Mouse (Mus musculus) embryo, embryonic 10.5 days (tissue): ENCODE data around the gene Col4a4.

Experiments used
- DNase-seq: peaks from one replicate; pipeline ENCODE4 v3.0.0-alpha.2; 2015; ENCODE audit warnings: low spot score

The Col4a4 gene

DNA sequence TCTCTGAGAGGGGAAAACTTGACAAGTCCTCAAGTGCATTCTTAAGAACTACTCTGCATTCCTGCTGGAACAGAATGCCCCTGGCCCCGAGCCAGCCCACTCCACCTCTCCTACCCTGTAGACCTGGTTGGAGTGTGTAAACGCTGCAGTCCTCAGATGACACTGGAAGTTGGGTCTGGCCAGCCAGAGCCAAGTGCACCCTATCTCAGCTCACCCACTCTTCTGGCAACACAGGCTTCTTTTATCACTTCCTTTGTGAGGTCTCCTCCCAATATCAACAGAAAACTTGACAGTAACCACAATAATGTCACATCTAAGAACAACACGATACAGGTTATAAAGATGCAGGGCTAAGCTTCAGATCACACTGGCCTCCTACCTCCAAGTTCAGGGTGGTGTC, 8.7 kb downstream of the Col4a4 start:
- no peak for DNase-seq

GRCm38 (mm10) chr1:82577339-82577738, 9.3 kb downstream of the Col4a4 start:
- no peak for DNase-seq

DNA sequence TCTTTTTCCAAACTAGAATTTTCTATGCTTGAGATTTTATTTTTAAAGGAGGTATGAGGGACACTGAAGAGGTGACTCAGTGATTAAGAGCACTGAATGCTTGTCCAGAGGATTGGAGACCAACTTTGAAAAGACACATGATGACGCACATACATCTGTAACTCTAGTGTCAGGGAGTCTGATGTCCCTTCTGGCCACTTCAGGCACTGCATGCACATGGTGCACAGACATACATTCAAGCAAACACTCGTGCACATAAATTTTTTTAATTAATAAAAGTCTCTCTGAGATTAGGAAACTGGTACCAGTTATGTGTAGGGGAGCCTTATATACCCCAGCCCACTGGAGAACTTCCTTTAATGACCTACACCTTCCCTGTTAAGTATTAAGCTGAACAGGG, 10.5 kb downstream of the Col4a4 start:
- DNase-seq, result no peak

- no peak for DNase-seq
Observed at GRCm38 (mm10) chr1:82575681-82576080, 11.0 kb downstream of the Col4a4 start.

- peak; percentile 26 for DNase-seq
Observed at GRCm38 (mm10) chr1:82571758-82572157, 14.9 kb downstream of the Col4a4 start.

DNA sequence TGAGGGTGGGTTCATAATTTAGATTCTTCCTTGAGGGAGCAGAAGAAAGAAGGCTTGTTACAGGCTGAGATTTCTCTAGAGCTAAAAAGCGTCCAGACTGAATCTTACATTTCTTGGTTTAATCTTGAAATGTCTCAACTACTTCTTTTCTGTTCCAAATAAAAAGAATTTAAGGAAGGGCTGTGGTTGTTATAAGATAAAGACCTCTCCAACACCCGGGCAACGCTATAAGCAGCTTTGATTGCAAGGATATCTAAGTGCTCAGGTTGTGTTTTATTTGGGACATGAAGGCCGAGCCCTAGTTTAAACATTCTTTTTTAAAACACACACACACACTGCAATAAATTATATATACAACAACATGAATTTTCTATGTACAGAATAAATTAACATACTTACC, 17.2 kb downstream of the Col4a4 start:
- DNase-seq, result no peak

DNA sequence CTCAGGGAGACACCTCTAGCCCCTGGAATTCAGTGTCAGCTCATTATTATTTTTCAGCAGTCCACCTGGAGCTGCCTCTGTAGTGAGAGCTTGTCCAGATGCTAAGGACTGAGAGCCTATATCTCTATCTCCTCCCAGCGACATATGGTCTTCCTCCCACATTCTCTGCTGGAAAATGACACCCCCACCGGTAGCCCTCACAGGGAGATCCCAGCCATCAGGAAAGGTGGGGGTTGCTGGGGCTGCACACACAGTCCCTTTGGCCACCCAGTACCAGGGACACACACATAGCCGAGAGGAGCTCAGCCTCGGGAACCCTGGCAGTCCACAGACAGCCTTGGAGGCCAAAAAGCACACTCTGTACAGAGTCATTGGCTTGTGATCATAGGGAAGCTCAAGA, 26.4 kb downstream of the Col4a4 start:
- no peak for DNase-seq

GRCm38 (mm10) chr1:82554889-82555288, 31.8 kb downstream of the Col4a4 start:
- DNase-seq, result no peak

DNA sequence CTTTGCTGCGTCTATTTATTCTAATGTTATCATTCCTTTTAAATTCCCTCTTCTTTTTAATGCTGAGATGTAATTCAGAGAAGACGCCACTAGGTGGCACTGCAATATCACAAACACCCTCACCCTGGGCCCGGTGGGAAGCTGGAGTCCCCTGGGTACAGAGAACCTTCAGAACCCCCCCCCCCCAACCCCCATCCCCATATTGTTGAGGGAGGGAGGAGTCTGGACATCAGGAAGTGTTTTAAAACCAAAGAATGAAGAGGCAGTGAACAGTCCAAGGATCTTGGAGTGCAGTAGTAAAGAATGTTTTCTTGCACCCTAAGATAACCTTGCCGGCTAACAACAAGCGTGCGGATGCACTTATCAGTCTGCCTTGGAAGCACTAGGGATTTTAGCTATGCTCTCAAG, 32.2 kb downstream of the Col4a4 start:
- DNase-seq, result peak; percentile 73

GRCm38 (mm10) chr1:82545199-82545960, 41.3 kb downstream of the Col4a4 start:
- no peak for DNase-seq

DNA sequence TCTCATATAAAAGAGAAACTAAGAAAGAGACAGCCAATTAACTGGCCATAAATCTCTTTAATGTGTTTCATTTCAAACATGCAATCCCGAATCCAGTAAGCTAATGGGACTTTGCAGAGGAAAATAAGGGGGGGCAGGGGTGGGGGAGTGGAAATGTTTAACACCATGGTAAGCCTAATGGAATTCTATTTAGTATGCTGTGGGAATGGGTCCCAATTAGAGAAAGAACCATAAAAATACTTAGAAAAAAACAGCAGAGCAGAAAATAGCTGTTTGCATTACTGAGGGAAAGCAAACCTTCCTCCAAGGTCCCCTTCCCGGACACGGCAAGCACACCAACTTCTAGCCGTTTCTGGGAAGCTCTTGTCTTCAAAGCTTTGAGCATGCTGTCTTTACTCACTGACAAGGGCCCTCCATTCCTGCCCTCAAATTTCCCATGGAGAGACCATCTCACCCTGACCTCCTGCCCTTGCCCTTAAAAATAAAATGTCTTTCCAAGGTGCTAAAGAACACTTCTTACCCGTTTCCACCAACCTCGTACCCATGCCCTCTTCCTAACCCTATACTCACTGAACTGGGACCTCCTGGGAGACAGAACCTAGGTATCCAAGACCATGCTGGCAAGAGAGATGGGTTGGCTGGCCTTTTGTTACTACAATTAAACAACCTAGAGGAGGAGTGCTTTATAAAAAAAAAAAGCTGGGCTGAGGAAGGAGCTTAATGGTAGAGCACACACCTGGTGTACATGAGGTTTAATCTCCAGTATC, 42.0 kb downstream of the Col4a4 start:
- DNase-seq, result no peak

GRCm38 (mm10) chr1:82543934-82544333, 42.7 kb downstream of the Col4a4 start:
- no peak for DNase-seq

DNA sequence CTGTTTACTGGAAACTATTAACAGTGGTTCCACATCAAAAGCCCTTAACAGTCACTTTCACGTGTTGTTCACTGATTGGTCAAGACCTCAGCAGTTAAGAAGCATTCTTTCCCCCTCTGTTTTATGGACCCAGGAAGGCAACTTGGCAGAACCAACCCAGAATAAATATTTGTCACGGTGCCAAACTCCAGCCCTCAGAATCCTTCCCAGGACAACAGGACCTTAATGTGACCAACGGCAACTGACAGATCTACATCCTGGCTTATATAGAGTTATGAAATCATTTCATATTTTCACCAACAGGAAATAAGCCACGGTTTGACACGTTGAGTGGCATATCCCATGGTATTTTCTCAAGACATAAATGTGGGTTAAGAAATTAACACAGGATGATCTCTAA, 46.6 kb downstream of the Col4a4 start:
- no peak for DNase-seq

GRCm38 (mm10) chr1:82537848-82538247, 48.8 kb downstream of the Col4a4 start:
- peak; percentile 49 for DNase-seq

DNA sequence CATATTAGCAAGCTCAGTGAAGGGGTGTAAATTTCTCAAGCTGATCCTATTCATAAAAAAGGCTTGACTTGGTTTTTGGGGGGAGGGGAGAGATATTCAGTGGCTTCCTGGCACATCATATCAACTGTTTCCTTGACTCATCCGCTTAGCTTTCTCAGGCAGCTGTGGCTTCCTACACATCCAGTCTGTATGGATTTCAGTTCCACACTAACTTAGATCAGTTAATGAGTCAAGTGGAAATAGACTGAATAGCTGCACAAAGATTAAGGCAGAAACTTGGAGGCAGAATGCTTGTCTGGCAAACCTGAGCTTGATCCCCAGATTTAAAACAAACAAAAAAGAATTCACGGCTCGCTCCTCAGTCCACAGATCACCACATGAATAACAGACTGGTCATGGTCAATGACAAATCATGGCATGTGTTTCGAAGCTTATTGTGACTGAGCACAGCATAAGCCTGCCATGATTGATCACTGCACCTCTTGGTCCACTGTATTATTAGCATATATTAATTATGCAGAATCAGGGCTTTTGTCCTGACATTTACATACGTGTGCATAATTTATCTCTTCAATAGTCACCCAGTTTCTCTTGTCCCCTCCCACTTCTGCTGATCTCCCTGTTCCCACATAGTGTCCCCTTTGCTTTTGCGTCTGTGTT, 50.0 kb downstream of the Col4a4 start:
- DNase-seq, result no peak

DNA sequence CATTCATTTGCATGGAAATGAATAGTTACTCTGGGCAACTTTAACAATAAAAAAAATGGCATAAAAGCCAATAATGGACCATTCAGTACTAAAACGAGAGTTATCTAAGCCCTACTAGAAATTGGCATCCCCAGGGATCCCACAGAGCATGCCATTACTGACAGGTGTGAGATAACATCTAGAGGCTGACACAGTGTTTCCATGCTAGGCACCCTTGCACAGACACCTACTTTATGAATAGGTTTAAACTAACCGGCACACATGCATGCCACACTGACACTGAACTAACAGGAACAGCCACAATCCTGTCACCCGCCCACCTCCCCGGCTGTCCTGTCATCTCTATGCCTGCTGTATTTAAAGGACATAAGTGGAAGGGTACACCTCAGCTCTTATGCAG, 58.7 kb downstream of the Col4a4 start:
- DNase-seq, result no peak

DNA sequence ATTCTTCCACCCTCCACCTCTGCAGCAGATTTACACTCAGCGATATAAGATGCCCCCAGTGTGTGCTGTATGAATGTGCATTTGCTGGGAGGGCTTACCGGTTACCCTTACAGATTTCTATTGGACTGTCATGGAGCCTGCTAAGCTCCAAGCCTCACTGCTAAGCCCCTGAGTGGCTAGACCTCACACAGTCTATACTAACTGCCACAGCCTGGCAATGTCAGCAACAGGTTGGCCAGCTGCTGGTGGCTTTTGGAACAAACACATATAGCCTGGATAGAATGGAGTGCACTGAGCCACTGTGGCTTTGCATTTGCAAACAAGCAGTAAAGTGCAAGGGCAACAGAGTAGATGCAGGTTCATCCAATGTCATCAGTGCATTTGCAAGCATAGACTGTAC, 94.7 kb downstream of the Col4a4 start:
- no peak for DNase-seq

DNA sequence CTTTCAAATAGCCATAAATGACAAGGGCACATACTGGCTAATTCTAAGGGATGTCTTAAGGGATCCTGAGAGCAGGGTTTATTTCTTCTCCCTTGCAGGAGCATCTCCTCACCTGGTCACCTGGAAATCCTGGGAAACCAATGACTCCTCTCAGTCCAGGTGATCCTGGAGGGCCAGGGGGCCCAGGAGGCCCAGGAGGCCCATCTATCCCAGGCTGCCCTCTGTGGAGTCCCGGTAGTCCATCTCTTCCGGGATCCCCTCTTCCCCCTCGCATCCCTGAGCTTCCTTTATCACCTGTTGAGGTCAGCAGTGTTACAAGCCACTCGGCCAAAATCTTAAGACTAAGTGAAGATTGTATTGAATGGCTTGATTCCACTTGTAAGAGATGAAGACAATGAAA, 100.3 kb downstream of the Col4a4 start:
- DNase-seq, result no peak

GRCm38 (mm10) chr1:82482371-82482770, 104.3 kb downstream of the Col4a4 start:
- DNase-seq, result no peak

DNA sequence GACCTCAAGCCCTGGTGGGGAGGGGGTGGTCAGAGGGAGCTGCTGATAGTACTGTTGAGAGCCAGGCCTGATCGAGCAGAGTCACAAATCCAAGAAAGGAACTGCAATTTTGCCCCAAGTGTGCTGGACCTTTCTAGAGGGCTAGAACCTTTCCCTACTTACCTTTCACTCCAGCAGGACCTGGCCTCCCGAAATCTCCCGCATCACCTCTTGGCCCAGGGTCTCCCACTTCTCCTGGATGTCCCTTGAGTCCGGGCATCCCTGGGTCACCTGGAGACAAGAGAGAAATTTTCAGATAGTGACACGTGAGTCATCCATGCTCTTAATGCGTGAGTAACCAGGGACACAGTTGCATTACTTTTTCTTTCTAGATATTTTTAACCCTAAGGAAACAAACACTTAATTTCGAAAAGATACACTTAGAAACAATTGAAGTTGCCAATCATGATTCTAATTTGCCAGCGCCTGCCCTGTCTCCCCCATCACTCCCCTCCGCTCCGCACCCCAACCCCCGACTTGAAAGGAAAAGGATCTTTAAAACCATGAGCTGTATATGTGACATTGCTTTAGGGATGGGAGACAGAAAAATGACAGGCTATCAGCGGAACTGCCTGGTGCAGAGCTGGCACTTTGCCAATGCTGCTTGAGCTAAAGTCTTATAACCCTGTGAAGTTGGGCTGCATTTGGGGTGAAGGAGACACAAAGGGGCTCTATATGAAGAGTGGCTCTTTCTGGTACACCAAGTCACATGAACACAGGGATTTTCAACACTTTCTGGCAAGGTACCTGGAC, 106.8 kb downstream of the Col4a4 start:
- DNase-seq, result no peak

- DNase-seq, result peak; percentile 79
Observed at GRCm38 (mm10) chr1:82476746-82477145, 109.9 kb downstream of the Col4a4 start.

GRCm38 (mm10) chr1:82476256-82476655, 110.4 kb downstream of the Col4a4 start:
- peak; percentile 79 for DNase-seq
